Mouse (Mus musculus): ENCODE results near the gene Fam241b.

DNA sequence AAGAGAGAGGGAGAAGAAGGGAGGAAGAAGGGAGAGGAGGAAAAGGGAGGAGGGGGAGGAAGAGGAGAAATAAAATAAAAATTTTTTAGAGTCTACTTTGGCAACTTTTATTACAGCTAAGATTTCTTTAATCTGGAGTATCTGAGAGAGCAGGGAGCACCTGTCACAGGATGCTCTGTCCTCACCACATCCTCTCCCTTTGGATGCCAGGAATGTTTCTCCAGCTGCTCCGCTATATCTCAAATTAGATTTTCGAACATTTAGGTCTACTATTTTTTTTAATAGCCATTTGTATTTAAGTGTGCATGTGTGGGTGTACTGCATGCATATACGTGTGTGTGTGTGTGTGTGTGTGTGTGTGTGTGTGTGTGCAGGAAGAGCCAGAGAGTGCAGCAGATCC, 36.2 kb upstream of the Fam241b start:
- TF ChIP-seq CTCF (conservative IDR thresholded peaks at IDR 0.05; ENCODE audit: low read length) (no peak), NANOG (IDR thresholded peaks at IDR 0.05; ENCODE audit: borderline replicate concordance, low read length) (no peak), POU5F1 (IDR thresholded peaks at IDR 0.05; ENCODE audit: borderline replicate concordance, low read length) (no peak)

All from E14TG2a.4 (cell line).